Mouse (Mus musculus): ENCODE results near the gene Itpr2.

DNA sequence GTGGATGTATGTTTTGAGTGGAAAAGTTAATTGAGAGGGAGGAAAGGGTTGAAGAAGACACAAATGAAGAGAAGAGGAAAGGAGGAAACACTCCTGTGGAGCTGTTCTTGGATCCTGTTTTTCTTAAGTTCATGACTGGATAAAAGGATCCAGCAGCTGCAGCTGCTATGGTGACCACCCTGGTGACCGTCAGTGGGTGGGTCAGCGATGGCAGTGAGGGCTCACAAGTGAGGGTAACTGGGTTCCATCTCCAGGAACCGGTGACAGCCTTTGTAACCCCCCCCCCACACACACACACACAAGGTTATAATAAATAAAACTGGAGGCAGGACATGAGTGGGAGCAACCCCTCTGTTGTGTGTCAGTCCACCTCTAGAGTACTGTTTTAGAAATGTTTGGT, 833 bp upstream of the Itpr2 start:
- no peak for TF ChIP-seq USF1 (IDR thresholded peaks at IDR 0.05; ENCODE audit: low read depth)
- TF ChIP-seq MYOG (IDR thresholded peaks at IDR 0.05; ENCODE audit: control insufficient read depth, extremely low read depth, insufficient read length) = no peak

Measured in C2C12 (cell line).